Comparison of ENCODE assay signal across 17 mouse cellular contexts in genomic region chr1:83339358-83339757, GRCm38 (mm10).
"Had no signal": no experiment of that assay in that cellular context is flagged by ENCODE, and none has a peak within 500 bp of the region (broad histone marks: within the 10 kb centered on the region; RNA-seq: fewer than 3 reads in every experiment).

No protein-coding gene starts in this region.

- ATAC-seq: liver, embryonic 12.5 days; liver, postnatal 0 days; lung, postnatal 0 days; midbrain, embryonic 13.5 days; midbrain, embryonic 15.5 days; midbrain, embryonic 16.5 days had no signal

- DNase-seq: left cerebral cortex, postnatal 4 days; liver; liver, embryonic 13.5 days; liver, postnatal 0 days; lung, adult 18-20 months; lung, adult 2 months; lung, embryonic 14.5 days; lung, postnatal 10 days; lung, postnatal 14 days; lung, postnatal 36 days; lung, postnatal 4 days; midbrain, embryonic 14.5 days had no signal
